Mouse (Mus musculus): Measurements from ENCODE around the gene Mfsd12. TPM values are rescaled to one million over a fixed set of nuclear protein-coding genes. Genes with fewer than 3 reads are reported as not detected.

Gene Mfsd12
- polyA plus RNA-seq, 1 experiment from 2014 or later = 9.8 TPM

DNA sequence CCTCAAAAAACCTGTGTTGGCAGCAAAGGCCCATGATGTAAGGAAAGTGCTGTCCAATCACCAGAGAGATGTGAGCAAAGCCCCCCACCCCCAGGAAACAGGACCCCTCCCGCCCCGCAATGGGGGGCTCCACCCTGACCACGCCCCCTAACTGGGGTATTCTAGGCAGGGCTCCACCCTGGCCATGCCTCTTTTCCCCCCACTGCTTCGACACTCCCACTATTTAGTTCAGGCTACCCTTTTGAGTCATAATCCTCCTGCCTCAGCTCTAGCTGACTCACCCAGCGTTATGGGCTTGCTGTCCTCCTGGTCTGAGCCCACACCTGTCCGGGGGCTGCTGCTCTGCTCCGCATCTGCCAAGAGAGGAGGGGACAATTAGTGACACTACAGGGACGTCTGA is 52.0 kb downstream of the Mfsd12 start:
- H3K4me3 ChIP-seq (ENCODE audit: low read depth, low read length) = no peak overlapping the region
- peaks cover 58% of the 10 kb centered on the region for H3K36me3 ChIP-seq (ENCODE audit: control insufficient read depth, insufficient read depth, low read length)
- no peaks in the 10 kb centered on the region for H3K9me3 ChIP-seq (ENCODE audit: control insufficient read depth, low read length)
- no peaks in the 10 kb centered on the region for H3K27me3 ChIP-seq (replicated peaks; ENCODE audit: control insufficient read depth, insufficient read depth, low read length)
- no peak for ATAC-seq (ENCODE audit: low read depth)
- no peak overlapping the region for H3K9ac ChIP-seq (ENCODE audit: low read depth, low read length)
- WGBS = 21% methylated on average over 6 of the region's 8 CpGs
- H3K4me1 ChIP-seq (ENCODE audit: control insufficient read depth, insufficient read depth, low read length) = peaks cover 56% of the 10 kb centered on the region
- DNase-seq (ENCODE audit: low spot score) = no peak
- 0 out of 2 replicates have a peak overlapping the region, but pooled peaks have one; percentile 40 for H3K27ac ChIP-seq (replicated peaks; ENCODE audit: low read depth, low read length)
- no peak overlapping the region for H3K4me2 ChIP-seq (ENCODE audit: low read depth, low read length)

DNA sequence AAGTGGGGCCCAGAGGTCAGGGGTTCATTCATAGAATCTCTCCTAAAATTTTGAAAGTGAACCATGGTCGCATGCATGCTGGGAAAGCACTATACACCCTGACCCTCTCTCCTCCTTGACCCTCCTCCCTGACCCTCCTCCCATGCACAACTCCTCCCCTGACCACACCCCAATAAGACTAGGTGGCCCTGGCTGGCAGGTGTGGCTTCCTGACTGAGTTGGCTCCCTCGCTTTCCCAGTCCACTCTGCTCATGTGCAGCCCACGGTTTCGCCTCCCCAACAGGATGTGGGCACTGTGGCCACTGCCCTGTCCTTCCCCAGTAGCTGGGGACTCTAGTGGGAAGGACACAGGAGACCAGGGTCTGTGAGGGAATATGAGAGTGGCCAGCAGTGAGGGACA is 53.1 kb downstream of the Mfsd12 start:
- Histone ChIP-seq H3K4me1 (ENCODE audit: control insufficient read depth, insufficient read depth, low read length) (peaks cover 64% of the 10 kb centered on the region), H3K4me2 (ENCODE audit: low read depth, low read length) (no peak overlapping the region), H3K27me3 (replicated peaks; ENCODE audit: control insufficient read depth, insufficient read depth, low read length) (no peaks in the 10 kb centered on the region), H3K4me3 (ENCODE audit: low read depth, low read length) (no peak overlapping the region), H3K9me3 (ENCODE audit: control insufficient read depth, low read length) (no peaks in the 10 kb centered on the region), H3K27ac (replicated peaks; ENCODE audit: low read depth, low read length) (peak overlapping the region; percentile 40; the same call in 1 of the 2 replicates), H3K36me3 (ENCODE audit: control insufficient read depth, insufficient read depth, low read length) (peaks cover 49% of the 10 kb centered on the region), H3K9ac (ENCODE audit: low read depth, low read length) (no peak overlapping the region)
- WGBS = 56% methylated on average over 4 of the region's 4 CpGs
- ATAC-seq (ENCODE audit: low read depth) (no peak), DNase-seq (ENCODE audit: low spot score) (no peak)

DNA sequence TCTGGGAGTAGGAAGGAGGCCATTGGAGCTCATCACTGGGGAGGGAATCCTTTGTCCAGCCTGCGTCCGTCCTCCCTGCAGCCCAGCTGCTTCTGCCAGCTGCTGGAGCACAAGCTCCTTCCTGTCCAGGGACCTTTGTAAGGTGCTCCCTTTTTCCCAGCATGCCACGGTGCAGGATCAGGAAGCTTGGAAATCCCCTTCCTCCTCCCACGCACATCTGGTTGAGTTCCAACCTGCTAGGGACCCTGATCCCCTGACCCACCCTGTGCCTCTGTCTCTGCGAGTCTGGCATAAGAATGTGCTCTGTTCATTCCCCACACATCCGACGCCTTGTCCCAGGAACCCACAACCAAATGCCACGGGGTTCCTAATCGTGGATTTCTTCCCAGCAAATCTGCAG is 53.7 kb downstream of the Mfsd12 start:
- Histone ChIP-seq H3K4me2 (ENCODE audit: low read depth, low read length) (no peak overlapping the region), H3K36me3 (ENCODE audit: control insufficient read depth, insufficient read depth, low read length) (peaks cover 43% of the 10 kb centered on the region)
- WGBS = 68% methylated on average over 9 of the region's 9 CpGs

DNA sequence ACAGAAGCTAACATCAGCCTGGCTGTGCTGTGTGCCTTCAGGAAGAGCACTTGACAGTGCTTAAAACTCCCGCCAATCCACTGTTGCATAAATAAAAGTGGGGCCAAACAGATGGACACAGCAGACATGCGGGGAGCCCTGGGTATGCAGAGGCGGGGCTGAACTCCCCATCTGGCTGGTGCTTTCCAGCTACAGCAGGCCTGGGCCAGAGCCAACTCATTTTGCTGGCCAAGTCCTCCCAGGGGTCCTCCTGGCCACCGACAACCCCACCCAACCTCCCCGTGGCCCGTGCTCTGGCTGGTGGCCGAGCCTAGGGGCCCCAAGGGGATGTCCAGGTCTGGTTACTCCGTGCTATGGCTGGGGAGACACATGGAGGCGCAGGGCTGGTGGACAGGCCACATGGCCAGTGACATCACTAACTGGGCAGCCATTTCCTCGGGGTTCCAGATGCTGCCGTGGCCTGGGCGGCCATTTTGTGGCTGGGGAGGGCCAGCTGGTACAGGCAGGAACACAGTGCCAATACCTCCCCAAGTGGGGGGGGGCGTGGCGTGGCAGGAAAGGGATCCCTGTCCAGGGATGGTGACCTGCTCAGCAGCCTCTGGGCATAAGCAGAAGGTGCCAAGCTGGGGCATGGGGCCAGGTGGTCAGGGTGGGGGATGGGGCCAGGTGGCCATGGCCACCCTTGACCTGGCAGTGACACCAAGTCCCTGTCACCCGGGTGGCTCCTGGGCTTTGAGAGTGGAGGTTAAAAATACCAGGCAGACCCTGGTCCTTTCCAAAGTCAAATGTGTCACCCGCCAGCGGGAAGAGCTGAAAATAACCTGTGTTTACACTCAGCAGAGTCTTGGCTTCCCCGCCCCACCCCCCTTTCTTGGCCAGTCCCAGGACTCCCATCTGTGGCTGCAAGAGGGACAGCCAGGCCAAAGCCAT is 54.4 kb downstream of the Mfsd12 start:
- no peak overlapping the region for H3K4me3 ChIP-seq (ENCODE audit: low read depth, low read length)
- no peaks in the 10 kb centered on the region for H3K27me3 ChIP-seq (replicated peaks; ENCODE audit: control insufficient read depth, insufficient read depth, low read length)
- peaks cover 35% of the 10 kb centered on the region for H3K36me3 ChIP-seq (ENCODE audit: control insufficient read depth, insufficient read depth, low read length)
- H3K9me3 ChIP-seq (ENCODE audit: control insufficient read depth, low read length) = no peaks in the 10 kb centered on the region
- DNase-seq (ENCODE audit: low spot score) (peak; percentile 74), ATAC-seq (ENCODE audit: low read depth) (peak; percentile 9; the same call in 1 of the 2 replicates)
- no peak overlapping the region for H3K4me2 ChIP-seq (ENCODE audit: low read depth, low read length)
- H3K27ac ChIP-seq (replicated peaks; ENCODE audit: low read depth, low read length) = peak overlapping the region; percentile 84
- H3K4me1 ChIP-seq (ENCODE audit: control insufficient read depth, insufficient read depth, low read length) = peaks cover 77% of the 10 kb centered on the region
- WGBS = 58% methylated on average over 10 of the region's 18 CpGs
- no peak overlapping the region for H3K9ac ChIP-seq (ENCODE audit: low read depth, low read length)

More for the DNA sequence above, 53.7 kb downstream of the Mfsd12 start:
- no peak for DNase-seq (ENCODE audit: low spot score)
- Histone ChIP-seq H3K4me3 (ENCODE audit: low read depth, low read length) (no peak overlapping the region), H3K9ac (ENCODE audit: low read depth, low read length) (no peak overlapping the region), H3K9me3 (ENCODE audit: control insufficient read depth, low read length) (no peaks in the 10 kb centered on the region), H3K27me3 (replicated peaks; ENCODE audit: control insufficient read depth, insufficient read depth, low read length) (no peaks in the 10 kb centered on the region), H3K4me1 (ENCODE audit: control insufficient read depth, insufficient read depth, low read length) (peaks cover 70% of the 10 kb centered on the region), H3K27ac (replicated peaks; ENCODE audit: low read depth, low read length) (peak overlapping the region; percentile 84)
- ATAC-seq (ENCODE audit: low read depth) = no peak

DNA sequence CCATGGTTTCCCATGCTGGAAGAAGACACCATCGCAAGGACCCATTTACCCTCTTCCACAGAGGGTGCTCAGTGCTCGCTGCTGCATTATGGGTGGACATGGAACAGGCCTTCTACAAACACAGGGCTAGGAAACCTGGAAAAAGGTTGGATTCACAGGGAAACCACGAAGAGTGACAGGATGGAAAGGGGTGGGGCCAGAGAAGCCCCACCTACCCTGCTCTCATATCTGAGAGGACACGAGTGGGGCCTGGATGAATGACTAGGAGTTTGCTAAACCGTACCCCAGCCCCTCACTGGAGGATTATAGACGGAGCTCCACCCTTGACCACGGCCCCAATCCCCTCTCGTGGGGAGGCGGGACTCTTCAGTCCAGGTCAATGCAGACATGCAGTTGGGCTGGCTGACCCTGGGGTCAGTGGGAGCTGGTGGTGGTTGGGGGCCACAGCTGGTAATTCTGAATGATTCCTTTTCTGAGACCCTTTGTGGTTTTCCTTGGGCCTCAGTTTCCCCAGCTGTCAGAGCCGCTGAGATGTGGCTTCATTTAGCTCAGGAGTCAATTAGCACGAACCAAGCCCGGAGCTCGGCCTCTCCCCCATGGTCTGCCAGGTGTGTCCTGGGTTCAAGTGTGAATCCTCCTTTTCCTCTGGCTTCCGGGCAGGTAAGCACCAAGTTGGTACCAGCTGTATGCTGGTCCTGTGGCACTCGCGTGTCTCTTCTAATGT is 55.5 kb downstream of the Mfsd12 start:
- Histone ChIP-seq H3K36me3 (ENCODE audit: control insufficient read depth, insufficient read depth, low read length) (peaks cover 29% of the 10 kb centered on the region), H3K4me2 (ENCODE audit: low read depth, low read length) (no peak overlapping the region), H3K9ac (ENCODE audit: low read depth, low read length) (no peak overlapping the region), H3K27ac (replicated peaks; ENCODE audit: low read depth, low read length) (peak overlapping the region; percentile 84; the same call in 1 of the 2 replicates), H3K27me3 (replicated peaks; ENCODE audit: control insufficient read depth, insufficient read depth, low read length) (no peaks in the 10 kb centered on the region), H3K4me1 (ENCODE audit: control insufficient read depth, insufficient read depth, low read length) (peaks cover 76% of the 10 kb centered on the region), H3K9me3 (ENCODE audit: control insufficient read depth, low read length) (no peaks in the 10 kb centered on the region), H3K4me3 (ENCODE audit: low read depth, low read length) (no peak overlapping the region)
- WGBS = 71% methylated on average over 16 of the region's 16 CpGs
- ATAC-seq (ENCODE audit: low read depth) (no peak), DNase-seq (ENCODE audit: low spot score) (no peak)

DNA sequence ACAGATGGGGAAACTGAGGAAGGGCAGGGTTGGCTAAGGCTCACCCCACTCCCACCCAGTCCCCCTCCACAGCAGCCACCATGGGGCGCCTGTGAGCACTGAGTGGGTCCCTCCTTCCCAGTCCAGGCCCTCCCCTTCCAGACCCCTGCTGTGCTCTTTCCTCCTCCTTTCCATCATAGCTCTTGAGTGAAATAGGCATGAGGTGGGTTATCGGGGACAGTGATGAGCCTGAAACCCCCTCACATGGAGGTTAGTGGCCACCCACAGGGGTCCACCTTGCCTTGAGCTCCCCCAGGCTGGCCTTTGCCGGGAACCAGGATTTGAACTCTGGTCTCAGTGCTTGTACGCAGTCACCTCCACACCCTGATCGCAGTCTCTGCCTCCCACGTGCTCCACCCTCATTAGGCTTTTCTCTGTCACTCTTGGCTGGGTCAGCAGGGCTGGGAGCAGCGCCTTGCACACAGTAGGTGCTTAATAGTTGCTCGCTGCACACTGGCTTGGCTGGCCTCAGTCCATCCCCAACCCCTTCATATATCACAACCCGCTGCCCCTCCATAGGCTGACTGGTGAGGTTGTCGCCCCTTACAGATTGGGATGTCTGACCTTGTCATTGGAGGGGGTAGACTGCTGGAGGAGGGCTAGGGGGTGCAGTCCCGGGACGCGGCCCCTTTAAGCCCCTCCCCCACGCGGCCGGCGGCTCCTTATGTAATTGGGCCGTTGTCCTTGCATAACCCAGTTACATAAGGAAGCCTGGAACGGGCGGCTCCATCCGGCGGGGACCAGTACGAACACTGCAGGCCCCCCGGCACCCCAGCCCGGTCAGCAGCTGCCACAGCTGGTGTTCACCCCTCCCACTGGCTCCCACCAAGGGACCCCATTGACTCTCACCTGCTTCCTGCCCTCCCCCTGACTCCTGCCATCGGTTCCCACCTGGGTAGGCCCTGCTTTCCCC is 56.3 kb downstream of the Mfsd12 start:
- Histone ChIP-seq H3K4me3 (ENCODE audit: low read depth, low read length) (peak overlapping the region; percentile 1; the same call in 1 of the 2 replicates), H3K27ac (replicated peaks; ENCODE audit: low read depth, low read length) (peak overlapping the region; percentile 84), H3K4me1 (ENCODE audit: control insufficient read depth, insufficient read depth, low read length) (peaks cover 69% of the 10 kb centered on the region), H3K27me3 (replicated peaks; ENCODE audit: control insufficient read depth, insufficient read depth, low read length) (no peaks in the 10 kb centered on the region), H3K9ac (ENCODE audit: low read depth, low read length) (peak overlapping the region; percentile 35; the same call in 1 of the 2 replicates), H3K36me3 (ENCODE audit: control insufficient read depth, insufficient read depth, low read length) (peaks cover 28% of the 10 kb centered on the region; the same call in 1 of the 2 replicates), H3K9me3 (ENCODE audit: control insufficient read depth, low read length) (no peaks in the 10 kb centered on the region), H3K4me2 (ENCODE audit: low read depth, low read length) (peak overlapping the region; percentile 35)
- ATAC-seq (ENCODE audit: low read depth) (peak; percentile 5; the same call in 1 of the 2 replicates), DNase-seq (ENCODE audit: low spot score) (peak; percentile 86)
- WGBS = 41% methylated on average over 17 of the region's 26 CpGs

DNA sequence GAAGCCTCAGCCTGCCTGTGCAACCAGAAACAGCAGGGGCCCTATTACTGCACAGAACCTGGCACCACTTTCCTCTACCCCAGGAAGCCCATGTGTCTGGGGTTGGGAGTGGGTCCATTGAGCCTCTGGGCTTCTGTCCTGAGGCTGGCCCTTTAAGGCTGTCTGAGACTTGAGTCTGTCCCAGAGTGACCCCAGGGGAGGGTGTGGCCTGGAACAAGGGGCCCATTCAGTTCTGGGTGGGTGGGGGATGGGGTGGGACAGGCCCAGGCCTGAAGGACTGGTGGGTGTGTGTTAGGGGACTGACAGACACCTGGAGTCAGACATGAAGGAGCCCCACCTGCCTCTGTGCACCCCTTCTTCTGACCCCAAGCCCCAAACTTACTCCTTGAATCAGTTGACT is 57.4 kb downstream of the Mfsd12 start:
- Histone ChIP-seq H3K9ac (ENCODE audit: low read depth, low read length) (no peak overlapping the region), H3K4me3 (ENCODE audit: low read depth, low read length) (no peak overlapping the region), H3K36me3 (ENCODE audit: control insufficient read depth, insufficient read depth, low read length) (peaks cover 33% of the 10 kb centered on the region), H3K4me1 (ENCODE audit: control insufficient read depth, insufficient read depth, low read length) (peaks cover 60% of the 10 kb centered on the region), H3K27me3 (replicated peaks; ENCODE audit: control insufficient read depth, insufficient read depth, low read length) (no peaks in the 10 kb centered on the region), H3K27ac (replicated peaks; ENCODE audit: low read depth, low read length) (peak overlapping the region; percentile 84; the same call in 1 of the 2 replicates), H3K9me3 (ENCODE audit: control insufficient read depth, low read length) (no peaks in the 10 kb centered on the region), H3K4me2 (ENCODE audit: low read depth, low read length) (peak overlapping the region; percentile 35)
- ATAC-seq (ENCODE audit: low read depth) (no peak), DNase-seq (ENCODE audit: low spot score) (peak; percentile 73)

DNA sequence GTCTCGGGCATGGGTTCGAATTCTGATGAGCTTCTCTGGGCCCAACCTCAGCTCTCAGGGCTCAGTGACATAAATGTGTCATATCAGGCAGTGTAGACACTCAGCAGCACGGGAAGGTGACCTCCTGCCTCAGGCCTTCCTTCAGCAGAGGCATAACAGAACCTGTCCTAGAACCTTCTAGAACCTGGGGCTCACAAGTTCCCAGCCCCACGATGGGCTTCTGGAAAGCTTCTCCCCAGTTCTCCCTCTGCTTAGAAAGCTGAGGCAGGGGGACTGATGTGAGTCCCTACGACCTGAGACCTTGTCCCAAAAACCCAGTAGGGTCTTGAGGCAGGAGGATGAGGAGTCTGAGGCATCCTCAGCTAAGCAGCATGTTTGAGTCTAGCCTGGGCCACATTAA is 57.9 kb downstream of the Mfsd12 start:
- no peaks in the 10 kb centered on the region for H3K27me3 ChIP-seq (replicated peaks; ENCODE audit: control insufficient read depth, insufficient read depth, low read length)
- H3K4me2 ChIP-seq (ENCODE audit: low read depth, low read length) = no peak overlapping the region; the same call in 1 of the 2 replicates
- DNase-seq (ENCODE audit: low spot score) (no peak), ATAC-seq (ENCODE audit: low read depth) (no peak)
- no peak overlapping the region for H3K9ac ChIP-seq (ENCODE audit: low read depth, low read length)
- H3K9me3 ChIP-seq (ENCODE audit: control insufficient read depth, low read length) = no peaks in the 10 kb centered on the region
- 85% methylated on average over 5 of the region's 5 CpGs for WGBS
- H3K4me1 ChIP-seq (ENCODE audit: control insufficient read depth, insufficient read depth, low read length) = peaks cover 59% of the 10 kb centered on the region
- H3K36me3 ChIP-seq (ENCODE audit: control insufficient read depth, insufficient read depth, low read length) = peaks cover 37% of the 10 kb centered on the region
- no peak overlapping the region for H3K4me3 ChIP-seq (ENCODE audit: low read depth, low read length)
- H3K27ac ChIP-seq (replicated peaks; ENCODE audit: low read depth, low read length) = peak overlapping the region; percentile 48
